Mouse (Mus musculus) R1 (cell line): ENCODE data around the gene 4933415A04Rik.

Experiments used
- DNase-seq: peaks from one replicate; pipeline ENCODE4 v3.0.0-alpha.2; 2018; ENCODE audit warnings: low read depth, low spot score

The 4933415A04Rik gene

DNA sequence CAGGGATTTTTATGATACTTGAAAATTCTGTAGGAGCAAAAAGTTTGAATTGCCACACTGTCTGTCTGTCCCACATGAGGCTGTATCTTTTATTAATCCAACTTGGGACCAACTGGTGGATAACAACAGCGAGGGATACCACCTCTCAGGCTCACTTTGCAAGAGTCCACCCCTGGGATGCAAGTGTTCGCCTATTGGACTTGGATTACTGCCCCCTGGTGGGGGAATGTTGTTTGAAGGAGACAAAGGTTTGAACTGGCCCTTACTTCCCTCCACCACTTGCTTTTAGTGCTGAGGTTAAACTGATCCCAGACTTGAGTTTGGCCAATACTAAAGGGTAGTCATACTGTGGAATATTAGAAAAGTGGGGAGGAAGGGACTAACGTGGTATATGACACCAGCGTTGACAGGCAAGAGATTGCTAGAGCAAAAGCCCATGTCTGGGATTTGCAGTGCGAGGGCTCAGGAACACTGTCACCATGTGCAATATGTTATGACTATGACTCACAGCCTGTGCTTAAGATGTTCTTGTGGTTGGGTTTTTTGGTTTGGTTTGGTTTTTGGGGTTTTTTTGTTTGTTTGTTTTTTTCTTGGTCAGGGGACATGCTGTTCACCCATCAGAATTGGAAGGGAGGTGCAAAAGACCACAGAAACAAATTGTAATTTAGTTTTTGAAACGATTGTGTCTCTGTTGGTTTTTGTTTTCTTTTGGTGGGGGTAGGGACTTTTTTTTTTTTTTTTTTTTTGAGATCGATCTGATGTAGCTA, at the start of gene 4933415A04Rik:
Gene 4933415A04Rik, plus strand, starts transcription at position 717 of the 767 bp plus-strand sequence.
- DNase-seq, result peak; percentile 91

GRCm38 (mm10) chr11:43537074-43537473, 49.8 kb upstream of the 4933415A04Rik start:
- DNase-seq, result no peak

GRCm38 (mm10) chr11:43539863-43540262, 47.0 kb upstream of the 4933415A04Rik start:
- DNase-seq, result no peak

DNA sequence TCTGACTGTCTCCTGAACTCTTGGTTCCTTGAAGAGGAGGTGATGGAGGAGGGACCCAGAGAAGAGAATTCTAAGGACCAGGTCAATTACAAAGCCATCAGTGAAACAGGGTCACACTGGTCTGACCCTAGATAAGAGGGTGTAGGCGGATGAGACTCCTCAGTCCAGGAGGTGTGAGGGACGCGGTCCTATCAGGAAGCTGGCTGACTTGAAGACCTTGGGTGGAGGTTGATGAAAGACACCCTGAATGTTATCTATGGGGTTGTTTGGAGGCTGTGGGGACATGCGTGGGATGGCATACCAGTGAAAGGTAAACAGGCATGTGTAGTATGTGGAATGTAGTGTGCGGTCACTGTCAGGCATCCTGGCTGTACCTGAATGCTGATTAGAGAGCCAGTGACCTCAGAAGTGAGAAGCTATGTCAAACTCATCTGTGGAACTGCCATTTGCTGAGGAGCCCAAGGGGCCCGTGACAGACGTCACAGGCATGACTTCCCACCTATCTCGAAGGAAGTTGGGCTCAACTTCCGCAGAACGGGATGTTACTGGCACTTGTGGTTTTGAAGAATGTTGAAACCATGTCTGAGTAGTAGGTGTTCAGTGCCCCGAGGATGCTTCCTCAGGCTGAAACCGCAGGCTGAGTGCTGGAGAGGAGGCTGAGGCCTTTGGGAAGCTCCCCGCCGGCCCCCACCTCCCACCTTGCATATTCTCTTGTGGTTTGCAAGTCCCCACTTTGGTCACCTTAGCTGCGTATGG, 43.0 kb upstream of the 4933415A04Rik start:
- DNase-seq, result no peak

DNA sequence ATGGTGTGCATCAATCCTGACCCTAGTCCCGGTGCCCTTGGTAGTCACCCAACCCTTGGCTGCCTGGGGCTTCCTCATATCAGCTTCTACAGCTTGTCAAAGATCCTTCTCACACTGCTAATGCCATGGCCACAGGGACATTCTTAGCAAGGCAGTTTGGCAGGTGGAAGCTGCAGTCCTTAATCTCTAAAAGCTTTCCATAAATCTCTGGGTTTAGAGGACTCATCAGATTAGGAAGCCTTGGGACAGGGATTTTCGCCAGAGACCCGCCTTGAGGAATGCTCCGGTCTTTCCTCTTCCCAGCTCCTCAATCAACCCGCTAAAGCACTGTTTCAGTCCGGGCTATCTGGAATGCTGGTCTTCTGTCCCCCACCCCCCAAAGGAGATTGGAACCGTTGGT, 42.0 kb upstream of the 4933415A04Rik start:
- DNase-seq, result no peak

- peak; percentile 80 for DNase-seq
Measured at GRCm38 (mm10) chr11:43545873-43546475, 40.9 kb upstream of the 4933415A04Rik start.

DNA sequence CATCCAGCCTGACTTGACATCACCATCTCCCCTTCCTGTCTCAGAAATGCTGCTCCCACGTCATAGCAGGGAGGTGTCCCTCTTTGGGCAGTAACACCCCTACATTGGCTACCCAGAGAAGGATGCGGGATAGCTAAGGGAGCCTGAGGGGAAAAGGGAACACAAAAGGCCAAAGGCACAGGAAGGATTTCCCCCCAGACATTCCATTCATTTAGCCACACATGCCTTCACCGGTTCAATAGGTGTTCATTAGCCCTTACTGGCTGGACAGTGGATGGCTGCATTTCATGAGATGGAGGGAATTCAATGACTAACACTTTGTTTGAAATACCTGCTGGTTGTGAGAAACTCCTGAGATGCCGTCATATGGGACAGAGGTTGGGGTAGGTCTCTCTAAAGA, 40.2 kb upstream of the 4933415A04Rik start:
- DNase-seq, result peak; percentile 42

DNA sequence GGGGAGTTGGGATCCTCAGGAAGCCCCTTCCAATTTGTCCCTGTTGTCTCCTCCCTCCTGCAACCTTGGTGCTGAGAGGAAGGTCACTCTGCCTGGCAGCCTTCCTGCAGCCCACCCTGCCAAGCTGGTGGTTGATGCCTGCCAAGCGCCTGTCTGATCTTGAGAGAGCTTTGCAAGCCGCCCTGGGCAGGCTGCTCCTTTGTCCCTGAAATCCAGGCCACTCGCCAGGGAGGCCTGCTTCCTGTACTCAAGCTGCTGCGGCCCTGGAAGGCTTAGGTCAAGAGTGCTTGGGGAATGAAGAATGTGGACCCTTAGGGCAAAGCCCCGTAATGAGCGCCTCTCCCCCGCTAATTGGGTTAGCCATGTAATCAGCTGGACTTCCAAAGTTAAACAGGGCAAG, 38.7 kb upstream of the 4933415A04Rik start:
- no peak for DNase-seq

DNA sequence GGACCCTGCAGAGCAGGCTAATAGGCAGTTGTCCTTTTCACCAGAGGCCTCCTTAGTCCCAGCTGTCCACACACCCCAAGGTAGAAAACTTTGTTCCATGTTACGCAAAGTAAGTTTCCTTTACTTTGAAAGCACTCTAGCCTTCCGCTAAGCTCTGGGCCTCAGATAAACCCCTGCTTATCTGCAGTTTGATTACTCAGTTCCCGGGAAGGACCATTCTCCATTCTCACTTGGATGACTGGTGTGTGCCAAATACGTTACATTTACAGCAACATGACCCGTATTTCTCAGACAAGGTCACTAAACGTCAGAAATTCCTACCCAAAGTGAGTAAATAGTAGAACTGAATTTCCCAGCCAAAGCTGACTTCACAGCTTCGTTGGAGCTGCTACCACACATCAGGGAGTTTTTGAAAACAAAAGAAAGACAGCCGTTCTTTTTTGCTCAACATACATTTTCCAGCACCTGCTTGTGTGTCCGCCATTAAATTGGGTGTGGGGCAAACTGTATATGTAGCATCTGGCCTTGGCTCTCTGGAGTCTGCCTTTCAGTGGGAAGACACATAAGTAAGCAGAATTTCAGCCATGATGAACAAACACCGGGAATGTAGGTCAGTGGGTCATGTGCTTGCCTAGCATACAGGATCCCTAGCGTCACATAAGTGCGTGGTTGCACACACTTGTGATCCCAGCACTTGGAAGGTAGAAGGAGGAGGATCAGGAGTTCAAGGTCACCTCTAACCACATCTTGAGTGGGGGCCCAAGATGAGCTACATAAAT, 38.0 kb upstream of the 4933415A04Rik start:
- DNase-seq, result no peak

DNA sequence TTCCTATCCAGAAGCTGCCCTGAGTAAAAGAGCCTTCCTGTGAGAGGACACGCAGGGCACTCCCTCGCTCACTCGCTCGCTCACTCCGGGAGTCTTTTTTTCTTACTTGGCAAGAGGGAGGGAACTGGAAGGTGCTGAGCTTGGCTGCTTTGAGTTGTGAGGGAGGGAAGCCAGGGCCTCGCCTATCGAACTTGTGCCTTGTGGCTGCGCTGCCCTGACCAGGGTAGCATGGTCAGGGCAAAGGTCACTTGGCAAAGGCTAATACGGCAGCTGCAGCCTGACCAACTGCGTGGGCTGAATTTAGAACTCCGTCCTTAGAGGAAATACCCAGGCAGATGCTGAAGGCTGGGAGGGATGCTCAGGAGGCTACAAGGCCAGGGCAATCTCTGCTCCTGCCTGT, 37.1 kb upstream of the 4933415A04Rik start:
- DNase-seq, result no peak

- DNase-seq, result no peak
Measured at GRCm38 (mm10) chr11:43551756-43552155, 35.1 kb upstream of the 4933415A04Rik start.

GRCm38 (mm10) chr11:43552675-43553074, 34.2 kb upstream of the 4933415A04Rik start:
- no peak for DNase-seq

DNA sequence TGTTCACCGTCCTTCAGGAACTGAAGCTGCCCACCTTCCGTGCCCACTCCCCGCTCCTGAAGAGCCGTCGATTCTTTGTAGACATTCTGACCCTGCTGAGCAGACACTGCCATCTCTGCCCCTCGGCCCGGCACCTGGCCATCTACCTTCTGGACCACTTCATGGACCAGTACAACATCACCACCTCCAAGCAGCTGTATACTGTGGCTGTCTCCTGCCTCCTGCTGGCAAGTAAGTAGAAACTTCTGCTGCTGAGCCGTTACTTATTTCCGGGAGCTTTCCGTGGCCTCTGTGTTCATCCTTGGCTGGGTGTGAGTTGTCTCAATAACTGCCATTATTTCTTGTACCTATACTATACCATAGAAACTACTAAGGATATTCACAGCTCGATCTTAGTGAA, 30.3 kb upstream of the 4933415A04Rik start:
- no peak for DNase-seq

DNA sequence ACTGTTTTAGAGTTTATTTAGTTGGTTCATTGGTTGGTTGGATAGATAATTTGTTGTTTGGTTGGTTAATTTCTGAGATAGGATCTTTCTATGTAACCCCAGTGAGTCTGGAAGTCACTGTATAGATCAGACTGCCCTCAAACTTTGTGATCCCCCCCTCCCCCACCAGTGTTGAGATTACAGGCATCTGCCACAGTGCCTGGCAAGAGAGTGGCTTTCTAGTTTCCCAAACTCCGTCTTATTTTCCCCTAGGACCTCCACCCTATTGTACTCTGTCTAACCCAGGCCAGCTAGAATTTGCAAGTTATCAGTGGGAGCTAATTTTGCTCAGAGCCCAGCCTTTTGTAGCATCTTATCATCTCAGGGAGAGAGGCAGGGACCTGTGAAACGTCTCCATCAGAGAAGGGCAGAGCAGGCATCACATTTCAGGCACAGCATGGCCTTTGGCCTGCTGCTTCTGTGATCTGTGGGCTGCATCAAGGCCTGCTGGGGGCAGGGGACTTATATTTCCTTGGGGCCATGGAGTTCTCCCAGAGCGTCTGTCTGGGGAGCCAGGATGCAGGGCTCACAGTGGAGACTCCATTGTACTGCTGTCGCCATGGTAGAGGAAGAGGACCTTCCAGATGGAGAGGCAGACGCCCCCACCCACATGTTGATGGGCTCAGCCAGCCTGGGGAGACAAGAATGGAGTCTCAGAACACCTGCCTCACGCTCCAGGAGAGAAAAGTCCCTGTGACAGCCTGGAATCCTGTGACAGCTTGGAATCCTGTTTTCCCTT, 27.1 kb upstream of the 4933415A04Rik start:
- no peak for DNase-seq

GRCm38 (mm10) chr11:43563654-43564244, 23.1 kb upstream of the 4933415A04Rik start:
- DNase-seq, result no peak

- no peak for DNase-seq
Measured at GRCm38 (mm10) chr11:43565414-43565813, 21.4 kb upstream of the 4933415A04Rik start.

- peak; percentile 43 for DNase-seq
Measured at GRCm38 (mm10) chr11:43565852-43566251, 21.0 kb upstream of the 4933415A04Rik start.

- DNase-seq, result no peak
Measured at GRCm38 (mm10) chr11:43566696-43567095, 20.1 kb upstream of the 4933415A04Rik start.

DNA sequence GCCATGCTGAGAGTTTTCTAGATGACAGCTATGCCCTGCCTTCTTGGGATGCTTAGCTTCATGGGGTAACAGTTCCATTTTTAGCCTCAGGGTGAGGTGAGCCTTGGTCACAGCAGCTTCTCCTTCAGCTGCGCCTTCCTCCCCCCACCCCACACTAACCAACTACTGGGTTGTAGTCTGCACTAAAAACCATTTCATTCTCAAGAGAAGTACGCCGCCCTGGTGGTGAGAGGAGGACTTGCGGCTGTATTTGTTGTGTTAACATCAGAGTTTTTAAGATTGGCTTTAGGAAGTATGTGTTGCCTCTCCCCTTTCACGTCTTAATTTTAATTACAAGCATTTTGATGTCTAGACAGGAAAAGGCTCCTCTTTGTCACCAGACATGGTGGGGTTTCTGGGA, 18.6 kb upstream of the 4933415A04Rik start:
- DNase-seq, result peak; percentile 58

DNA sequence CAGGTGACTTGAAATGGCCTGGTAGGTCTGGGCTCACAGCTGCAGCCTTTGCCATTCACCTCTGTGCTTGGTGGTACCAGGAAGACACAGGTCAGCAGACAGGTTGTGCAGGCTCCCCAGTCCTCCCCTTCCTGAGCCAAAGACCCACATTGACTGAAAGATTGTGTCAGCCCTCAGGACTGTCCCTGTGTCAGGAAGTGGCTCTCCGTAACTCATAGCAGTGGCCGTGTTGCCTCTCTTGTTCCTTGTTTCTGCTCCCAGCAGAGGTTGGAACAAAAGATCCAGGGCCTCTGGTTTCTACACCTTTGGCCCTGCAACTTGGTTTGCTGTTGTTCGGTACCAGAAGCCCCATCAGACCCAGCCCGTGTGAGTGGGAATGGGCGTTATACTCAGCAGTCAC, 17.7 kb upstream of the 4933415A04Rik start:
- DNase-seq, result no peak

DNA sequence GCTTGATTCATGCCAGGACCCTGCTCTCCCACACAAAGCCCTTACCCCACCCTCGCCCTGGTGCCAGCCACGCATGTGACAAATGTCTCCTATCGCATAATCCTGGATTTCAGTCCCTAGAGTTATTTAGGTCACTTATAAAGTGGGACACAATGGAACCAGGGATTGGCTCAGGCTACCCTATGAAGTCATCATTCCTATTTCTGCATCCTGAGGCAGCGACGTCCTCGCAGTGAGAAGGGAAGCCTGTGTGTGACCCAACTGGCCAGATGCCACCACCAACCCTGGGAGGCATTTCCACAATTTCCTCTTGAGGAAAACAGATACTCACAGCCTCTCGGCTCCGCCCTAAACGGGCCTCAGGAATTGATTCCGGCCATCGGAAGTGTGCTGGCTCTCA, 17.2 kb upstream of the 4933415A04Rik start:
- DNase-seq, result no peak
